Mouse (Mus musculus): ENCODE results near the gene Khsrp. TPM values are rescaled to one million over a fixed set of nuclear protein-coding genes. Genes with fewer than 3 reads are reported as not detected.

Khsrp gene
- polyA plus RNA-seq, 1 experiment from 2014 or later, result 41.7 TPM

- H3K27me3 ChIP-seq (ENCODE audit: control insufficient read depth, insufficient read depth, low read length), result no peaks in the 10 kb centered on the region
- ATAC-seq (ENCODE audit: low FRiP score, low TSS enrichment) (no peak), DNase-seq (no peak)
- H3K27ac ChIP-seq (replicated peaks; ENCODE audit: low read depth, low read length), result no peak overlapping the region
- H3K4me2 ChIP-seq (ENCODE audit: low read length), result no peak overlapping the region
- no peaks in the 10 kb centered on the region for H3K9me3 ChIP-seq (ENCODE audit: control insufficient read depth, low read length)
- 50% methylated on average over 5 of the region's 5 CpGs for WGBS
- H3K36me3 ChIP-seq (ENCODE audit: control insufficient read depth, insufficient read depth, low read length), result peaks cover 46% of the 10 kb centered on the region
- no peaks in the 10 kb centered on the region for H3K4me1 ChIP-seq (ENCODE audit: control insufficient read depth, insufficient read depth, low read length)
- no peak overlapping the region for H3K9ac ChIP-seq (replicated peaks; ENCODE audit: low read length)
- H3K4me3 ChIP-seq (replicated peaks; ENCODE audit: low read depth, low read length), result no peak overlapping the region
Measured at GRCm38 (mm10) chr17:57047406-57047805, 16.1 kb upstream of the Khsrp start.

- 80% methylated on average over 8 of the region's 8 CpGs for WGBS
- DNase-seq (no peak), ATAC-seq (ENCODE audit: low FRiP score, low TSS enrichment) (no peak)
- Histone ChIP-seq H3K4me1 (ENCODE audit: control insufficient read depth, insufficient read depth, low read length) (no peaks in the 10 kb centered on the region), H3K9me3 (ENCODE audit: control insufficient read depth, low read length) (no peaks in the 10 kb centered on the region), H3K36me3 (ENCODE audit: control insufficient read depth, insufficient read depth, low read length) (peaks cover 18% of the 10 kb centered on the region), H3K27me3 (ENCODE audit: control insufficient read depth, insufficient read depth, low read length) (peaks cover 9% of the 10 kb centered on the region; the same call in 1 of the 2 replicates), H3K4me3 (replicated peaks; ENCODE audit: low read depth, low read length) (no peak within 1 kb of the TSS), H3K27ac (replicated peaks; ENCODE audit: low read depth, low read length) (no peak within 1 kb of the TSS), H3K4me2 (ENCODE audit: low read length) (no peak within 1 kb of the TSS), H3K9ac (replicated peaks; ENCODE audit: low read length) (no peak within 1 kb of the TSS)
Measured at GRCm38 (mm10) chr17:57041554-57041953, 10.2 kb upstream of the Khsrp start, which contains the start of gene Slc25a41. Gene Slc25a41, minus strand, starts transcription at chr17:57041654.

GRCm38 (mm10) chr17:57038978-57039377 is 7.7 kb upstream of the Khsrp start:
- Histone ChIP-seq H3K9me3 (ENCODE audit: control insufficient read depth, low read length) (no peaks in the 10 kb centered on the region), H3K9ac (replicated peaks; ENCODE audit: low read length) (no peak overlapping the region), H3K4me1 (ENCODE audit: control insufficient read depth, insufficient read depth, low read length) (no peaks in the 10 kb centered on the region), H3K36me3 (ENCODE audit: control insufficient read depth, insufficient read depth, low read length) (no peaks in the 10 kb centered on the region), H3K4me2 (ENCODE audit: low read length) (no peak overlapping the region), H3K27ac (replicated peaks; ENCODE audit: low read depth, low read length) (no peak overlapping the region), H3K27me3 (ENCODE audit: control insufficient read depth, insufficient read depth, low read length) (peaks cover 9% of the 10 kb centered on the region; the same call in 1 of the 2 replicates), H3K4me3 (replicated peaks; ENCODE audit: low read depth, low read length) (no peak overlapping the region)
- WGBS, result 46% methylated on average over 8 of the region's 8 CpGs
- DNase-seq (no peak), ATAC-seq (ENCODE audit: low FRiP score, low TSS enrichment) (no peak)

GRCm38 (mm10) chr17:57032854-57033253 is 1.5 kb upstream of the Khsrp start:
- no peak for DNase-seq
- Histone ChIP-seq H3K4me2 (ENCODE audit: low read length) (0 out of 2 replicates have a peak overlapping the region, but pooled peaks have one; percentile 63), H3K27me3 (ENCODE audit: control insufficient read depth, insufficient read depth, low read length) (0 out of 2 replicates have a peak, but pooled peaks cover under 1% of the 10 kb centered on the region), H3K36me3 (ENCODE audit: control insufficient read depth, insufficient read depth, low read length) (peaks cover 10% of the 10 kb centered on the region), H3K9me3 (ENCODE audit: control insufficient read depth, low read length) (no peaks in the 10 kb centered on the region), H3K4me1 (ENCODE audit: control insufficient read depth, insufficient read depth, low read length) (peaks cover 11% of the 10 kb centered on the region), H3K4me3 (replicated peaks; ENCODE audit: low read depth, low read length) (no peak overlapping the region), H3K27ac (replicated peaks; ENCODE audit: low read depth, low read length) (peak overlapping the region; percentile 87; the same call in 1 of the 2 replicates), H3K9ac (replicated peaks; ENCODE audit: low read length) (no peak overlapping the region)
- WGBS, result 86% methylated on average over 4 of the region's 4 CpGs
- ATAC-seq (ENCODE audit: low FRiP score, low TSS enrichment), result no peak

- H3K9me3 ChIP-seq (ENCODE audit: control insufficient read depth, low read length), result no peaks in the 10 kb centered on the region
- ATAC-seq (ENCODE audit: low FRiP score, low TSS enrichment) (peak; percentile 97), DNase-seq (peak; percentile 100)
- H3K9ac ChIP-seq (replicated peaks; ENCODE audit: low read length), result no peak overlapping the region; the same call in 1 of the 2 replicates
- H3K4me2 ChIP-seq (ENCODE audit: low read length), result peak overlapping the region; percentile 63
- peaks cover 21% of the 10 kb centered on the region for H3K36me3 ChIP-seq (ENCODE audit: control insufficient read depth, insufficient read depth, low read length)
- H3K4me1 ChIP-seq (ENCODE audit: control insufficient read depth, insufficient read depth, low read length), result peaks cover 11% of the 10 kb centered on the region
- no peaks in the 10 kb centered on the region for H3K27me3 ChIP-seq (ENCODE audit: control insufficient read depth, insufficient read depth, low read length)
- H3K4me3 ChIP-seq (replicated peaks; ENCODE audit: low read depth, low read length), result peak overlapping the region; percentile 36
- under 1% methylated on average over 38 of the region's 38 CpGs for WGBS
- peak overlapping the region; percentile 87 for H3K27ac ChIP-seq (replicated peaks; ENCODE audit: low read depth, low read length)
Measured at GRCm38 (mm10) chr17:57031661-57032420, 519 bp upstream of the Khsrp start.

- peak overlapping the region; percentile 83 for H3K4me3 ChIP-seq (replicated peaks; ENCODE audit: low read depth, low read length)
- no peak for ATAC-seq (ENCODE audit: low FRiP score, low TSS enrichment)
- WGBS, result 60% methylated on average over 8 of the region's 8 CpGs
- peaks cover 11% of the 10 kb centered on the region for H3K4me1 ChIP-seq (ENCODE audit: control insufficient read depth, insufficient read depth, low read length)
- H3K27ac ChIP-seq (replicated peaks; ENCODE audit: low read depth, low read length), result no peak overlapping the region
- H3K27me3 ChIP-seq (ENCODE audit: control insufficient read depth, insufficient read depth, low read length), result no peaks in the 10 kb centered on the region
- peaks cover 42% of the 10 kb centered on the region for H3K36me3 ChIP-seq (ENCODE audit: control insufficient read depth, insufficient read depth, low read length)
- H3K9ac ChIP-seq (replicated peaks; ENCODE audit: low read length), result peak overlapping the region; percentile 98
- DNase-seq, result no peak
- no peaks in the 10 kb centered on the region for H3K9me3 ChIP-seq (ENCODE audit: control insufficient read depth, low read length)
- H3K4me2 ChIP-seq (ENCODE audit: low read length), result peak overlapping the region; percentile 98
Measured at GRCm38 (mm10) chr17:57029691-57030090, 1.6 kb downstream of the Khsrp start.

GRCm38 (mm10) chr17:57027471-57027870 is 3.9 kb downstream of the Khsrp start:
- ATAC-seq (ENCODE audit: low FRiP score, low TSS enrichment) (no peak), DNase-seq (no peak)
- no peak overlapping the region for H3K4me2 ChIP-seq (ENCODE audit: low read length)
- no peak overlapping the region for H3K9ac ChIP-seq (replicated peaks; ENCODE audit: low read length)
- no peak overlapping the region for H3K27ac ChIP-seq (replicated peaks; ENCODE audit: low read depth, low read length)
- no peak overlapping the region for H3K4me3 ChIP-seq (replicated peaks; ENCODE audit: low read depth, low read length)
- WGBS, result 94% methylated on average over 4 of the region's 4 CpGs
- H3K36me3 ChIP-seq (ENCODE audit: control insufficient read depth, insufficient read depth, low read length), result peaks cover 64% of the 10 kb centered on the region
- H3K27me3 ChIP-seq (ENCODE audit: control insufficient read depth, insufficient read depth, low read length), result no peaks in the 10 kb centered on the region
- H3K9me3 ChIP-seq (ENCODE audit: control insufficient read depth, low read length), result no peaks in the 10 kb centered on the region
- peaks cover 11% of the 10 kb centered on the region for H3K4me1 ChIP-seq (ENCODE audit: control insufficient read depth, insufficient read depth, low read length)

GRCm38 (mm10) chr17:57020960-57021359 is 10.4 kb downstream of the Khsrp start:
- H3K27me3 ChIP-seq (ENCODE audit: control insufficient read depth, insufficient read depth, low read length), result no peaks in the 10 kb centered on the region
- DNase-seq (no peak), ATAC-seq (ENCODE audit: low FRiP score, low TSS enrichment) (no peak)
- no peaks in the 10 kb centered on the region for H3K4me1 ChIP-seq (ENCODE audit: control insufficient read depth, insufficient read depth, low read length)
- WGBS, result 92% methylated on average over 5 of the region's 5 CpGs
- H3K9ac ChIP-seq (replicated peaks; ENCODE audit: low read length), result no peak overlapping the region
- H3K27ac ChIP-seq (replicated peaks; ENCODE audit: low read depth, low read length), result no peak overlapping the region
- no peak overlapping the region for H3K4me2 ChIP-seq (ENCODE audit: low read length)
- no peaks in the 10 kb centered on the region for H3K9me3 ChIP-seq (ENCODE audit: control insufficient read depth, low read length)
- no peak overlapping the region for H3K4me3 ChIP-seq (replicated peaks; ENCODE audit: low read depth, low read length)
- peaks cover 53% of the 10 kb centered on the region for H3K36me3 ChIP-seq (ENCODE audit: control insufficient read depth, insufficient read depth, low read length)

GRCm38 (mm10) chr17:57019693-57020092 is 11.6 kb downstream of the Khsrp start:
- 89% methylated on average over 2 of the region's 2 CpGs for WGBS
- Histone ChIP-seq H3K27me3 (ENCODE audit: control insufficient read depth, insufficient read depth, low read length) (no peaks in the 10 kb centered on the region), H3K27ac (replicated peaks; ENCODE audit: low read depth, low read length) (no peak overlapping the region), H3K4me1 (ENCODE audit: control insufficient read depth, insufficient read depth, low read length) (no peaks in the 10 kb centered on the region), H3K4me2 (ENCODE audit: low read length) (no peak overlapping the region), H3K4me3 (replicated peaks; ENCODE audit: low read depth, low read length) (no peak overlapping the region), H3K36me3 (ENCODE audit: control insufficient read depth, insufficient read depth, low read length) (peaks cover 40% of the 10 kb centered on the region), H3K9me3 (ENCODE audit: control insufficient read depth, low read length) (no peaks in the 10 kb centered on the region), H3K9ac (replicated peaks; ENCODE audit: low read length) (no peak overlapping the region)
- DNase-seq, result no peak
- no peak for ATAC-seq (ENCODE audit: low FRiP score, low TSS enrichment)

Data from midbrain, embryonic 14.5 days (tissue).